Mouse (Mus musculus): Measurements from ENCODE around the gene Mfap5.
"Not testable (repeated sequence)": the region's sequence is repeated elsewhere in the genome, so short reads cannot be mapped to it uniquely, and the experiment has no call there.

GRCm38 (mm10) chr6:122542459-122542858 lies 36.8 kb downstream of the Mfap5 start:
- TF ChIP-seq EP300, CTCF (IDR thresholded peaks at IDR 0.05; ENCODE audit: low read depth): not testable (repeated sequence)
